Mouse (Mus musculus) kidney, postnatal 14 days (tissue): ENCODE data around the gene Ppm1l.

ENCODE experiments used
- DNase-seq: peaks from one replicate; pipeline ENCODE4 v3.0.0; 2022; ENCODE audit warnings: mixed read lengths

Ppm1l gene

DNA sequence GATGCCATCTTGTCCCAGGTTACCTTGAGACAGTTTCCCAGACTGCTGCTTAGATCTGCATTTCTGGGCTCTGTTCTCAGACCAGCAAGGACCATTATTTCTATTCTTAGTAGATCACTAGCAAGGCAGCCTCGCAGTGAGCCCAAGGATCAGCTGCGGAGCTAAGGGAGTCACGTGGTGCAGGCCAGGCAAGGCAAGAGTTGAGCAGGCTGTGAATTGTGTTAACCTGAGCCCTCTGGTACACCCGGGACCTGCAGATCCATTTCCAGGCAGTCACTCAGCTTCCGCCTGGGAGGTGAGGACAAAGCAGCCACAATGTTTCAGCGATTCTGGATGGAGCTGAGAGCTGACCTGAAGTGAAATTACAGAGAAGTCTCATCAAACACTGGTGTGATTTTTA lies 185.3 kb downstream of the Ppm1l start:
- DNase-seq = no peak

DNA sequence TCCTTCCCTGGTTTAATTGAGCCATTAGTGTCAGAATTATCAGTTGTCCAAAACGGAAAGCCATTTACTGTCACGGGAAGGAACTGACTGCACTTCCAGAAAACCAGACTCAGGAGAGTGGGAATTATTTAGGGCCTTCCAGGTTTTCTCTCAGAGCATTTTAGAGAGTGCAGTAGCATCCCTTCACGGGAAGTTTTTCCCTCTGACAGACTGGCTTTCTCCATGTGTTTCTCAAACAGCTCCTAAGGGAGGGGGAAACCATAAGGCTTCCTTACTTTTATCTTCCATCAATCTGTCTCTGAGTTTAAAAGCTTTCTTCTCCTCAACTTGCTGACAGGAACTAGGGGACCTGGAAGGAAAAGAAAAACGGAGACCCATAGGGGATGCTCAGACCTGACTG lies 185.9 kb downstream of the Ppm1l start:
- DNase-seq = no peak

DNA sequence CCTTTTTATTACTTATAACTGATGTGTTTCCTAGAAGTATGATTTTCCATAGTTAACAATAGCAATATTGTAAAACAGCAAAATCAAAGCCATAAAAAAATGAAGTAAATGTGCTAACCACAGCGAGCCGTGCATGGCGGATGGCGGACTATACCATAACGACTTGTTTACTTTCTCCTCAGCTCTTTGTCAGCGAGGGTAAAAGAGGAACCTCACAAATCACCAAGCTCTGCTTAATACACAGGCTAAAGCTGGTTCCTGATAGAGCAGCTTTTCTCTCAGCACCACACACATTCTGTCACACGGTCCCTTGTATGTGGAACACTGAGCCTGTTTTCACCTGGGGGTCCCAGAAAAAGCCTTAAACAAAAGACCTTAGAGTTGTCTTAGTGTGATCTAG lies 188.4 kb downstream of the Ppm1l start:
- DNase-seq = no peak

DNA sequence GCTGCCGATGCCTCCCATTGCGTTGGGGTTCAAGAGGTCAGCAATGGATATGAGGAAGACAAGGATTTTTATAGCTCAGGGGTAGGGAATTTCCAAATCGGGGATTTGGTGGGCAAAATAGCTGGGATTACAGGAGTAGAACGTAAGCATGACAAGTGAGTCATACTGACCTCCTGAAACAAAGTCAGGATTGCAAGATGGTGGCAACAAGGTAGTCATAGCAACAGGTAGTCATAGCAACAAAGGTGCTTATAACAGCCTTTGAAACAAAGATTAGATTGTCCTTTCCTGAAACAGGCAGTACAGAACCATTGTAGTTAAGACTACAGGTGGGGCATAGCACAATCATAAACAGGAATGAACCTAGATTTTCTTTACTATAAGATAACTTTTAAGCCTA lies 189.7 kb downstream of the Ppm1l start:
- no peak for DNase-seq

DNA sequence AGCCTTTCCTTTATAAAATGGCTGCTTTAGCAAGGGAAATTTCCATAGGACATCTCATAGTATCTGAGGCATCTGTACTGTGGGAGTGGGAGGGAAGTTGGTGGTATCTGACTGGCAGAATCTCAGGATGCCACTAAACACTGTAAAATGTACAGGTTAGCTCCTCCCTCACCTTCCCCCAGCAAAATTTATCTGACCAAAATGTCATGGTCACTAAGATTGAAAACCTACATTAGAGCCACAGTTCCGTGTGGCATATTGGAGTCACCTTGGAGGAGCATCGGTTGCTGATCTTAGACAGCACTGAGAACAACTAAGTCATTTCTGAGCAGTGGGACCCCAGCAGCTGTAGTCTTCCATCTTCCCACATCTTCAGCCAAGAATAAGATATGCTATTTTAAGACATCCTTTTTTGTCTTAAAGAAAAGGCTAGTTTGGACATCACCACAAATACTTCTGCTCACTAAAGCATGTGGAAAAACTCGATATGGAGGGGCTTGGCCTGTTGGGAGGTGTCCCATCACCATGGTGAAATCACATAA lies 192.8 kb downstream of the Ppm1l start:
- no peak for DNase-seq

DNA sequence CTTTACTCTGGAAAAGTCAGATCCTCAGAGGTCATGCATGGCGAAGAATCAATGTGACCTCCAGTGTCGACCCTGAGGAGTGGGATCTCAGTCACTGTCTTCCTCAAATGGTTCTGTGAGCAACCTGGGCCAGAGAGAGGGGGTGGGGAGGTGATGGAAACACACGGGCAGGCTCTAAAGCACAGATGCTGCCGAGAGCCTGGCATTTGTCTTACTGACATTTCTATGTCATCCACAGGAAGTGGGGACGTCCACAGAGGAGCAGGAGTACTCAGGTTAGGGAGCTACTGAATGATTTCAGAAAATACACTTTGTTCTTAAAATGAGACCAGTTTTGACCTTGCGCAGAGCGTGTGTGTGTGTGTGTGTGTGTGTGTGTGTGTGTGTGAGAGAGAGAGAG lies 195.2 kb downstream of the Ppm1l start:
- no peak for DNase-seq

DNA sequence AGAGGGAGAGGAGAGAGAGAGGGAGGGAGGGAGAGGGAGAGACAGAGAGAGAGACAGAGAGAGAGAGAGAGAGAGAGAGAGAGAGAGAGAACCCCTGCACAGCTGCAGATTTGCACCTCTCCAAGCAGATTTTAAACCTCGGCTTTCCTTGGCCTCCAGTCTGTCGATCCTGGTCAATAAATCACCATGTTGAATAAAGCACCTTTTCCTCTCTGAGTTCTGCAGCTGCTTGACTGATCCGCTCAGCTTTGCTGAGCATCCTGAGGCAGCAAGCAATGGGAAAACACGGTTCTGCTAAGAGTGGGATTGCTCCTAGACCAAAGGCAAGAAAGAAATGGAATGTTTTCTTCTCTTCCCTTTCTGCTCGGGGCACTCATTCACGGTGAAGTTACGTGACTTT lies 195.7 kb downstream of the Ppm1l start:
- DNase-seq = no peak

DNA sequence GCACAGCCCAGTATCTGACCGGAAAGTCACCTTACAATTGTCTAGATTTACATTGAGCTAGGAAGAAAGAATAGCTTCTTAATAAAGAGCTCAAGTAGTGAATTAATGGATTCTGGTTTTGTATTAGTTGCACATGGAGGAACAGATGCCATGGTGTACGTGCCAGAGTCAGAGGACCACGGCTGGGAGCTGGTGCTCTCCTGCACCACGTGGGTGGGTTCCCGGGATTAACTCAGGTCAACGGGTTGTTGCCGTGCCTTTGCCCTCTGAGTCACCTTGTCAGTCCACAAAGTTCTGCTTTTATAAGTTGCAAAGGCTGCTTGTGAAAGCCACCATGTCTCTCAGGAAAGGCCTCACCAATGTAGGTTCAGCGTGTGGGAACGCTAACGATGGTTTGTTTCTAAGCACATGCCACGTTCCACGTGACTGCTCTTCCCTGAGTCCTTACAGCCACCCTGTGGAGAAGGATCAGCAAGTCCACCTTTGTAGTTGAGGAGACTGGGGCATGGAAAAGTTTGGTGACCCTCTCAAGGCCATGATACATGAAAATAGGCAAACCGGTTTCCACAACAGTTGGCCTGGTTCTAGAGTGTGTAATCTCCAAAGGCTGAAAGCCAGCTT lies 199.2 kb downstream of the Ppm1l start:
- DNase-seq = no peak

DNA sequence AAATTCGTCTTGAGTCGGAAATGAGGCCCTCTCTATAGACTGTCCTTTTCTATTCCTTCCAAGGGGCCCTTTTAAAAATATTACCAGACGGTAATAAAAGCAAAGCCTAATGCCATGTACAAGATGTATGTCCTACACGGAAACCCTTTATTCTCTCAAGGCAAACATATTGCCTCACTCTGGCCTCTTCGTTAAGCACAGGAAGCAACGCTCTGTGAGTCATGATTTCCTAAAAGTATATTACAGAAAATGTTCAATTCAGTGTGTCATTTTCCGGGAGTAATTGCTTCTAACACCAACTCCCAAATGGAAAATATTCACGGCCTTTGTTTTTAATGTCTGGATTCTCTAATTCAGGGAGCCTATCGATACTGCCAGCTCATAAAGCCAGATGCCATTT lies 202.5 kb downstream of the Ppm1l start:
- no peak for DNase-seq

DNA sequence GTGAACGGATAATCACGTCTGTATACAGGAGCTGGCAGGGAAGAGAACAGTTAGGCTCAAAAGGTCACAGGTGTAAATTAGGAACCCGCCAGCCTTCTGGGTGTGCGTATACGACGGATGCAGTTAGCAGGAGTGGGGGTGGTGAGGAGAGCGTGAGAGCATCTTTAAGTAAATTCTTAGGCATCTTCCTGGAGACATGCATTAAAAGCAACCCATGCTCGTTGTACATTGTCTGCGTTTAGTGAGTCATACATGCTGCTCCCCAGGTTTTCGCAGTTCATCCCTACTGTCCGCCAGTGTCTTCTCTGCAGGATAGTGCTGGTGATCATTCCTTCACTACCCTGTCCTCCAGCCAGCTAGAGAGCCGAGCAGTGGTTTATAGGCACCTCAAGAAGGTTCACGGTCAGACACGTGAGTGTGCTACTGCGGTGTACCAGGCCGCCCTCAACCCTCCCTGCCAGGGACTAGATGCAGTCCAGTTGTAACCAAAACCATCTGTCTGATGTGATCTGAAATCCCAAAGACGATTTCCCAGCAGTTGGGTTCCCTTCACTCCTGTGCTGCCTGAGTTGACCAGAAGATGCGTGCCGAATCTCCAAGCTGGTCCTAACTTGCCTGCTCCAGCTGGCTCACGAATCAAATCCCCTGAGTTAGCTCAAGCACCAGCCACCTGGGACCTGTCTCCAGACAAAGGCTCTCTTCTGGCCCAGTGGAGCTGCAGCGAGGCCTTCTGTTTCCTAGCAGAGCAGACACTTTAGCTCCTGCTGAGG lies 203.3 kb downstream of the Ppm1l start:
- DNase-seq = no peak

DNA sequence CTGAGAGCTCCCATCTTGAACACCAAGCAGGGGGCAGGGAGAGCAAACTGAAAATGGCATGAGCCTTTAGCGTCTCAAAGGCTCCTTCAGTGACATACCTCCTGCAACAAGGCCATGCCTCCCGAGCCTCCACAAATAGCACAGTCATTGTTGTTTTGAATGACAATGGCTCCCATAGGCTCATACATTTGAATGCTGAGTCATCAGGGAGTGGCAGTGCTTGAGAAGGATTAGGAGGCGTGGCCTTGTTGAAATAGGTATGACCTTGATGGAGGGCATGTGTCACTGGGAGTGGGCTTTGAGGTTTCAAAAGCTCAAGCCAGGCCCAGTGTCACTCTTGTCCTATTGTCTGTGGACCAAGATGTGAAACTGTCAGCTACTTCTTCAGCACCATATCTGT lies 205.6 kb downstream of the Ppm1l start:
- DNase-seq = no peak

DNA sequence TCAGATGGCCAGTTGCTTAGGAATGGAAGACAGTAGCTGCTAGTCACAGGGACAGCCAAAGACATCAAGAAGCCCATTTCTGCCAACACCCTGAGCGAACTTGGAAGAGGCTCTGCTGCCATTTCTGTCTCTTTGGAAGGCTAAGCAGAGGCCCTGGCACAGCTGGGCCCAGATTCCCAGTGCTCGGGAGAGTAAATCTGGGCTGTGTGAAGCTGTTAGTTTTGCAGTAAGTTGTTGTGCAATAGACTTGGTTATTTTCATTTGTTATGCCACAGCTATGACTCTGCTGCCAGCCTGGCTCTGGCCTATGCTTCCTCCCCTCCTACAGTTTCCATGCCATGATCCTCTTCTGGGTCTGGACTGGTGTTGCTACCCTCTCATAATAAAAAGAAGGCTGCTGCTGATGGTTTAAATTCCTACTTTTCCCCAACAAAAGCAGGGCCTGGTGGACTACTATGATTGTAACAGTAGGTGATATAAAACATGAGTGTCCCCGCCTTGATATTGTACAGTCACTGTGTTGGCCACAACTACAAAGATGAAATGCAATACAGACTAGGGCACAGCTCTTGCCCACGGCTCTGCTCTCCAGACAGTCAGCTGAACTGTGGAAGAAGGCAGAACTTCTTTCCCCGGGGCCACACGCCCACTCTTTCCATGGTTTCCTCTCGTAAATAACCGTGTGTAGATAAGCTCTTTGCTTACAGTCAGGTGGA lies 207.9 kb downstream of the Ppm1l start:
- DNase-seq = no peak

DNA sequence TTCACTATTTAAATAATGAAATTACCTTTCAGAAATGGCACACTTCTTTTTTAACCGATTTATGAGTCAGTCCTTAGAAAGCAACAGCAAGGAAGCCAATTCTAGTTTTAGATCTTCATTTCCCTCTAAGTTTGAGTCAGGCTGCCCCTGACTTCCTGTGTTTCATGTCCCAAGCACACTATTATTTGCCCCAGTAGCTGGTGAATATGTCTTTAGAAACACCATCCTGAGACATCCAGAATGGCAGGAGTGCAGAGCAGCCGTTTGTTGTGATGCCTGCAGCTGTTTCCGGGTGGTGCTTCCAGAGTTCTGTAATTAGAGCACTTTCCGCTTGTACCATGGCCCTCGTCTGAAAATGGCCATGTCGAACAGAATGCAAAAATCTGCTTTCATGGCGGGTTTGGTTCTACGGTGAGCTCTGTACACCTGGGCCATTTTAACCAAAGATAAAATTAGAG lies 208.4 kb downstream of the Ppm1l start:
- DNase-seq = peak; percentile 21

DNA sequence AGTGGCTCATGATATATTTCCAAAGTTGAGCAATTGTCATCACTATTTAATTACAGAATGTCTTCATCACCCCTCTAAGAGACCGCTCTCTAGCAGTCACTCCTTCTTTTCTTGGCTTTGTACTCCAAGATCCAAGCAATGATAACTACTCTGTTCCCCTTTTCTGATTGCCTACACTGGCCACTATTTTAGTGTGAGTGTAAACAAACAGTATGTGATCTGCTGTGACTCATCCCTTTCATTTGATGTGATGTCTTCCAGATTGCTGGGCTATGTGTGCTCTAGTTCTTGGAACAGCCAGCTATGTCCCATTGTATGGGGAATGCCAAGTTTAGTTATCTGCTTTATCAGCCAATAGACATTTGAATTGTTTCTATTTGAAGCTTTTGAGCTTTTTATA lies 210.7 kb downstream of the Ppm1l start:
- DNase-seq = no peak

DNA sequence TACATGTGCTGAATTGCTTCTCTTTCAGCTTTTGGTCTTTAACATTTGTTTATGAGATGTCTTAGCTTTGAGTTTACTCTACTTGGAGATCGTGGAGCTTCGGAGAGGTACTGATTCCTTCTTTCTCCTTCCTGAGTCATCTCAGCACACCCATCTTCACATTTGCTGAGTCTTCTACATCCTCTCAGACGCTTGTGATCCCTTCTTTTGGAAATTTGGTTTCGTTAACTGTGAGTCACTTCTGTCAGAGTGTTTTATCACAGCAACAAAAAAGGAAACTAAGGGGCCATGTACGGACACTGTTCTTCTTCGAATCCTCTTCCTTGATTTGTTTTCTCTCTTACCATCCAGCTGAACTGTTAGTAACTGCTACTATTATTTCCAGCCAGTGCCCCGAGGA lies 212.9 kb downstream of the Ppm1l start:
- DNase-seq = no peak

DNA sequence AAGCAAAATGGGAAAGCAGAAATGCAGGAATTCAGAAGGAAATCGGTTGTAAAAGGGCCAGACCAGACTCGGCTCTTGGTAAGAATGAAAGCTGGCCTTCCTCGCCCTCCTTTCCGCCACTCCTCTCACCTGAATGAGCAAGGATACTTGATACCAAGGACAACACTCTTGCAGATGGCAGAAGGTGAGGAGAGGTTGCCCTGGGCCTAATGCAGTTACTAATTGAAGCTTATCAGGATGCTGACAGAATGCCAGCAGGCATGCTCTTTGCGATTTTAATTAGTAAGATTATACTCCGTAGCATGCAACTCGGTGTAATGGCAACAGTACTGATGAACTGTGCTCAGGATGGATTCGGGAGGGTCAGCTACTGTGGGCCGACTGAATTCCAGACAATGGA lies 214.8 kb downstream of the Ppm1l start:
- DNase-seq = no peak

DNA sequence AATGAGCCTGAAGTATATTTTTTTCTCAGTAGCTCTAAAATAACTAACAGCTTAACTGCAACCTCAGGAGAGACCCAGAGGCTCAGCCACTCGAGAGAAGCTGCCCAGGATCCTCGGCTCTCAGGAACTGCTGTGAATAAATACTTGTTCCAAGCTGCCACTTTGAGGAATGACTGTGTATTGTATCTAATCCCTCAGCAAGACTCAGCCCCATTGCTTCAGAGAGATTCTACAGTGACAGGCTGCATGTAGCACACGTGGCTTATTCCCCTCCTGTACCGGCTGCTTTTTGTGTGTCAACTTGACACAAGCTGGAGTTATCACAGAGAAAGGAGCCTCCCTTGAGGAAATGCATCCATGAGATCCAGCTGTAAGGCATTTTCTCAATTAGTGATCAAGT lies 216.0 kb downstream of the Ppm1l start:
- DNase-seq = no peak

DNA sequence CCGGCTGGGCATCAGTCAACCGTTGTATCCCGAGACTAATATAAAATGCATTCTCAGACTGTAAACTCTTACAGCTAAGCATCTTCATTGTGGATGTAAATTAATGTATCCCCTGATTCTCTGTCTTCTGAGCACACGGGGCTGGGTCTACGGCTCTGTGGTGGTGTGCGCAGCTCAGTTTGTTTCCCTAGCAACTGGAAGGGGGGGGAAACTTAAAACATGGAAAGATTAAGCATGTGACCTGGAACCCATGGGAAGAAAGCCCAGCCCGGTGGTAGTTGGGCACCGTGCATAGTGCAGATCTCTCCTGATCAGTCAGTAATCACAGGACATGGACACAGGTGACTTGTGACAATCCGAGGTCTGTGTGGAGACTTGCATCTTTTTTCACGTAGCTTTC lies 218.8 kb downstream of the Ppm1l start:
- DNase-seq = no peak

DNA sequence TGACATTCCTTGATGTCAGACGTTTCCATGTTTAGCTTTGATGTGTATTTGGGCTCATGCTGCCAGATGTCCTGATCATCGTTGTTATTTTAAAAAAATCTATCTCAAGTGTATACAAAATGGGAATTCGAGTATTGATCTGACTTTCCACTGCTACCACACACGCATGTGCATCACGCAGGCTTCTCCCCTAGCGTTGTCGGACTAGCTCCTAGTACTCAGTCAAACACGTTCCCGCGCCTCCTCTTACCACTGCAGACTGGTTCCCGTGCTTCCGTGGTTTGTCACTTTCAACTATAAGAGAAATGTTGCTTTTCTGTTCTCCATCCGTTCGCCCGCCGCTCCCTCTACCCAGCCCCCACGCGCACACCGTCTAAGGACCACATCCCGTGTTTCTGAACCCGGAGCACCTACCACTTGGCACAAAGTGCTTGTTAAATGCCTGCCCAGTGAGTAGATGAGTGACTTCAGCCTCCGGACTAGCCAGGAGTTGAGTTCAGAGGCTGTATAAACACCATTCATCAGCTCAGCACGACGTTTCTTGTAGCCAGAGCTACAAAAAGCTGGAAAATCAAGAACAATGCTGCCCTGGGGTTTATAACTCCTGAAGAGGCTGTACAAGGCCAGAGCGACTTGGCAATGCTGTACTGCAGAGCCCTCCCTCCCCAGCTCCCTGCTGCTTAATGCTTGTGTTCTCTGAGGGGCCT lies 219.4 kb downstream of the Ppm1l start:
- DNase-seq = no peak

DNA sequence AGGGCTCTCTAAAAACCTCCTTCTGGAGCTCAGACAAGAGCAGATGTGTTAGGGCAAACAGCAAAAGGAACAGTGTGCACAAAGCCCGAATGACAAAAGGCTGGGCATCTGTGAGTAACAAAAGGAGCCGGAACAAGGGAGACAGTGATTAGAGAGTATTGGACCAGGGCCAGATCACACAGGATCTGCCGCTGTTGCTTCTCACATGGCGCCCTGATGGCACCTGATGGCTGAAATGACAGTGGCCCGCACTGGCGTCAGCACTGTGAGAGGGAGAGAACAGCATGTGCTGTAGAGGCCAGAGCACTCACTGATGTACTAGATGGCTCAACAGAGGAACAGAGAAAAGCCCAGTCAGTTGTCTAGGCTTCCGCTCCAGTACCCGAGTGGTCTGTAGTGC lies 226.3 kb downstream of the Ppm1l start:
- DNase-seq = no peak

DNA sequence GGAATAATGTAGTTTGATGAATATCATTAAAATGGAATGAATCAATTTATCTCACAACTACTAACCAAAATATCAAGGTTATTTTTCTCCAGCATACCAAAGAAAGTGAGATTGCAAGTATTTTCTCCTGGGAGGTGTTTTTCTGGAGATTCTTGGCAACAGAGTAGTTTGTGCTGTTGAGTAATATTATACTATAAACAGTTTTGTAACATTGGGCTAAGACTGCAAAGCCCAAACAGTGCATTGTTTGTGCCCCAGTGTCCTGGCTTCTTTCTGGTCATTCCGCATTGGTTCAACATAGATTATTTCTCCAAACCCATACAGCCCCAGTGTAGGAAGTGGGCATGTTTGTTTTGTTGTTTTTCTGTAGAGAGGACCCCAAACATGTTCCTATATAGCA lies 227.1 kb downstream of the Ppm1l start:
- DNase-seq = no peak

DNA sequence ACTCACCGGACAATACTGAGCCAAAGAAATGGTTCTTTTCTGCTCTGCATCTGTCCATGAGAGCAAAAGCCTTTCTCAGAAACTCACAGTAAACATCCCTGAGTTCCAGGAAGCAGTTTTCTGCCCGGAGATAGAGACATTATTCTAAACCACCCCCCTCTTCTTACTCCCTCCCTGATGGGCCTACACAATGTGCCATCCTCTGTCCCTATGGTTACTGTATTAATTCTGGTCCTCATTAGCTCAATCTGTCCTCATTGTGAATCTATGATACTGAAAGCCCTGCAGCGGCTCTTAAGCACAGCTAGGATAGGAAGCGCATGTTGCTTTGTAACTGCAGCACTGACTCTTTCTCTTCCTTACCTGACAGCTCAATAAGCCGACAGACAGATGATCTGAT lies 228.4 kb downstream of the Ppm1l start:
- DNase-seq = no peak
